Comparison of ENCODE assay signal across 9 mouse cellular contexts in genomic region chr3:121531370-121532148, GRCm38 (mm10). TPM values are rescaled to one million over a fixed set of nuclear protein-coding genes. Genes with fewer than 3 reads are reported as not detected.
A peak's percentile ranks its signal among the peaks of the same experiment; 100 is the strongest.
DNase-seq lines count a peak whose midpoint lies in the region; ATAC-seq and TF ChIP-seq lines count a peak whose summit lies in the region.
"Had no signal": no experiment of that assay in that cellular context is flagged by ENCODE, and none has a peak within 500 bp of the region (broad histone marks: within the 10 kb centered on the region; RNA-seq: fewer than 3 reads in every experiment).

No protein-coding gene starts in this region.

- DNase-seq in liver, adult 2 months (ENCODE audit: extremely low read depth, low read depth, low spot score), result peak; percentile 95
- no peak for DNase-seq in liver
- DNase-seq in forebrain, embryonic 11.5 days (ENCODE audit: low spot score), result no peak
- DNase-seq in lung, postnatal 36 days, result peak; percentile 62
- DNase-seq in layer of hippocampus, adult 2 months (ENCODE audit: low spot score in 2 of 2), result no peak
- no peak for DNase-seq in frontal cortex, postnatal 10 days (ENCODE audit: low spot score in 2 of 2)
- no peak for DNase-seq in natural killer cell, adult 2 months (ENCODE audit: low spot score in 2 of 2)

- no peak for TF ChIP-seq POLR2A in liver, adult 2 months (IDR thresholded peaks at IDR 0.05; ENCODE audit: extremely low read depth, insufficient read depth, low read length)

- H3K4me2 ChIP-seq in forebrain, embryonic 11.5 days (ENCODE audit: low read depth, low read length, severe bottlenecking), result peak overlapping the region; percentile 52
- peak overlapping the region; percentile 75 for H3K4me2 ChIP-seq in intestine, postnatal 0 days (replicated peaks; ENCODE audit: low read depth)

- TF ChIP-seq CTCF in liver, adult 2 months (IDR thresholded peaks at IDR 0.05; ENCODE audit: low read depth, low read length), result no peak
- no peak for TF ChIP-seq CTCF in intestine, postnatal 0 days (IDR thresholded peaks at IDR 0.05; ENCODE audit: low read depth)
- TF ChIP-seq CTCF in layer of hippocampus, adult 2 months (conservative IDR thresholded peaks at IDR 0.05), result no peak

- H3K4me1 ChIP-seq in liver, adult 2 months (ENCODE audit: control insufficient read depth, insufficient read depth, low read length), result peaks cover 13% of the 10 kb centered on the region; the same call in 1 of the 2 replicates
- 0 out of 2 replicates have a peak, but pooled peaks cover 3% of the 10 kb centered on the region for H3K4me1 ChIP-seq in forebrain, embryonic 11.5 days (replicated peaks; ENCODE audit: control insufficient read depth, insufficient read depth, low read length)
- H3K4me1 ChIP-seq in intestine, postnatal 0 days (replicated peaks; ENCODE audit: control insufficient read depth, insufficient read depth, low read length), result peaks cover 3% of the 10 kb centered on the region; the same call in 1 of the 2 replicates

- ATAC-seq in forebrain, embryonic 11.5 days (replicated peaks; ENCODE audit: low FRiP score), result no peak
- ATAC-seq in intestine, postnatal 0 days, result peak; percentile 55

- H3K36me3 ChIP-seq in liver, adult 2 months (ENCODE audit: control insufficient read depth, insufficient read depth, low read length), result no peaks in the 10 kb centered on the region
- no peaks in the 10 kb centered on the region for H3K36me3 ChIP-seq in forebrain, embryonic 11.5 days (ENCODE audit: control insufficient read depth, insufficient read depth, low read length)
- H3K36me3 ChIP-seq in intestine, postnatal 0 days (ENCODE audit: control insufficient read depth, insufficient read depth), result 0 out of 2 replicates have a peak, but pooled peaks cover 3% of the 10 kb centered on the region

- H3K27me3 ChIP-seq in liver, adult 2 months (ENCODE audit: control insufficient read depth, insufficient read depth, low read length), result no peaks in the 10 kb centered on the region
- H3K27me3 ChIP-seq in forebrain, embryonic 11.5 days (ENCODE audit: control insufficient read depth, insufficient read depth, low read length), result peaks cover 3% of the 10 kb centered on the region; the same call in 1 of the 2 replicates
- H3K27me3 ChIP-seq in intestine, postnatal 0 days (replicated peaks; ENCODE audit: control insufficient read depth, insufficient read depth, low read length), result no peaks in the 10 kb centered on the region

- peak overlapping the region; percentile 87 for H3K4me3 ChIP-seq in liver, adult 2 months (ENCODE audit: insufficient read depth, low read depth, low read length)
- peak overlapping the region; percentile 8; the same call in 1 of the 2 replicates for H3K4me3 ChIP-seq in forebrain, embryonic 11.5 days (ENCODE audit: low read depth, low read length)
- peak overlapping the region; percentile 50 for H3K4me3 ChIP-seq in intestine, postnatal 0 days (ENCODE audit: low read depth, low read length)
- H3K4me3 ChIP-seq in layer of hippocampus, adult 2 months, result no peak overlapping the region

- peak overlapping the region; percentile 91 for H3K27ac ChIP-seq in liver, adult 2 months (replicated peaks; ENCODE audit: insufficient read depth, low read depth, low read length)
- no peak overlapping the region for H3K27ac ChIP-seq in forebrain, embryonic 11.5 days (ENCODE audit: low read depth, low read length)
- H3K27ac ChIP-seq in intestine, postnatal 0 days (ENCODE audit: low read depth, low read length), result peak overlapping the region; percentile 75
- H3K27ac ChIP-seq in layer of hippocampus, adult 2 months, result no peak overlapping the region
- H3K27ac ChIP-seq: macrophage had no signal

- no peaks in the 10 kb centered on the region for H3K79me2 ChIP-seq in liver, adult 2 months (ENCODE audit: control insufficient read depth, insufficient read depth, low read length)

- H3K9me3 ChIP-seq in forebrain, embryonic 11.5 days (ENCODE audit: control insufficient read depth, low read length), result no peaks in the 10 kb centered on the region
- no peaks in the 10 kb centered on the region for H3K9me3 ChIP-seq in intestine, postnatal 0 days (ENCODE audit: control insufficient read depth)

- WGBS in liver, adult 2 months, result 21% methylated on average over 16 of the region's 16 CpGs
- WGBS in forebrain, embryonic 11.5 days, result 50% methylated on average over 16 of the region's 16 CpGs
- 26% methylated on average over 16 of the region's 16 CpGs for WGBS in intestine, postnatal 0 days

- H3K9ac ChIP-seq in liver, adult 2 months (ENCODE audit: low read depth, low read length), result peak overlapping the region; percentile 83
- no peak overlapping the region for H3K9ac ChIP-seq in forebrain, embryonic 11.5 days (ENCODE audit: low read length)
- peak overlapping the region; percentile 54 for H3K9ac ChIP-seq in intestine, postnatal 0 days (ENCODE audit: low read depth, low read length)

RNA-seq across cellular contexts. Expression of gene Slc44a3, which starts 0.6 kb away (rescaled TPM):
- 6.2 and 6.6 TPM in 2 replicates for total RNA-seq in liver, adult 2 months (2014; rRNA removed)
- 4.3 and 4.7 TPM in 2 replicates for polyA plus RNA-seq in liver, adult 2 months (2012; rRNA removed)
- 0.83 and 1.0 TPM in 2 replicates for polyA plus RNA-seq in forebrain, embryonic 11.5 days (2014; fragmentation: Nextera tagmentation; extraction: Ambion mirVana)
- polyA plus RNA-seq in intestine, postnatal 0 days (2015; fragmentation: Nextera tagmentation; extraction: Ambion mirVana), result 23.7 and 25.2 TPM in 2 replicates
- total RNA-seq in layer of hippocampus, adult 2 months (2021), result not detected
- polyA plus RNA-seq: macrophage had no signal

Comparison
In these comparisons a context has a peak if more than half of its experiments do, and no peak if none do; other contexts are left out.
1. DNase-seq: peak in liver, adult 2 months (single experiment) and lung, postnatal 36 days (single experiment); none in liver (single experiment), forebrain, embryonic 11.5 days (single experiment), layer of hippocampus, adult 2 months (0 of 2), frontal cortex, postnatal 10 days (0 of 2) and natural killer cell, adult 2 months (0 of 2).
2. H3K27ac ChIP-seq: peak in liver, adult 2 months (single experiment) and intestine, postnatal 0 days (single experiment); none in forebrain, embryonic 11.5 days (single experiment) and layer of hippocampus, adult 2 months (single experiment).